9 mouse cellular contexts compared by ENCODE assay signal in genomic region chr5:144221305-144221704, GRCm38 (mm10). TPM values are rescaled to one million over a fixed set of nuclear protein-coding genes. Genes with fewer than 3 reads are reported as not detected.
DNase-seq lines count a peak whose midpoint lies in the region; ATAC-seq and TF ChIP-seq lines count a peak whose summit lies in the region.
"Had no signal": no experiment of that assay in that cellular context is flagged by ENCODE, and none has a peak within 500 bp of the region (broad histone marks: within the 10 kb centered on the region; RNA-seq: fewer than 3 reads in every experiment).

No protein-coding gene starts in this region.

- no peak for TF ChIP-seq POLR2A in small intestine, adult 2 months (IDR thresholded peaks at IDR 0.05; ENCODE audit: low read depth, low read length)

- no peaks in the 10 kb centered on the region for H3K9me3 ChIP-seq in kidney, postnatal 0 days (replicated peaks; ENCODE audit: low read length)

- no peak overlapping the region for H3K9ac ChIP-seq in kidney, postnatal 0 days (ENCODE audit: low read depth, low read length)

- no peak for DNase-seq in kidney, postnatal 0 days (ENCODE audit: low spot score)
- DNase-seq in kidney, postnatal 25 days: no peak
- no peak for DNase-seq in gastrocnemius, postnatal 10 days
- no peak for DNase-seq in gastrocnemius, postnatal 36 days
- no peak for DNase-seq in embryo, embryonic 9.5 days (ENCODE audit: extremely low spot score)

- no peak for TF ChIP-seq CTCF in kidney, postnatal 0 days (IDR thresholded peaks at IDR 0.05; ENCODE audit: low read depth)
- no peak for TF ChIP-seq CTCF in small intestine, adult 2 months (IDR thresholded peaks at IDR 0.05; ENCODE audit: extremely low read depth, insufficient read length, insufficient replicate concordance, low read depth, low read length)

- H3K27me3 ChIP-seq in kidney, postnatal 0 days (ENCODE audit: insufficient read depth, low read length): no peaks in the 10 kb centered on the region
- H3K27me3 ChIP-seq in small intestine, adult 2 months (ENCODE audit: control insufficient read depth, insufficient read depth, low read length): no peaks in the 10 kb centered on the region

- intact Hi-C loops in gastrocnemius, postnatal 36 days (cut with DNase I): loop anchor here (5.0 kb wide), 1 partner anchor 36 kb away; no protein-coding TSS in a partner anchor

- no peak for ATAC-seq in kidney, postnatal 0 days (replicated peaks; ENCODE audit: low FRiP score, low read depth)
- peak; percentile 70 for ATAC-seq in activated CD4-positive, CD25-positive, alpha-beta regulatory T cell, adult 4 months
- peak; percentile 54 to 66 for ATAC-seq in hematopoietic stem cell, adult 5-6 weeks (replicated peaks in 1 of 2; ENCODE audit: insufficient read depth in 1 of 2, low FRiP score in 2 of 2, low TSS enrichment in 1 of 2, low read depth in 1 of 2, poor library complexity in 2 of 2, severe bottlenecking in 2 of 2)

- H3K4me3 ChIP-seq in kidney, postnatal 0 days (replicated peaks; ENCODE audit: low read depth, low read length): no peak overlapping the region
- no peak overlapping the region for H3K4me3 ChIP-seq in small intestine, adult 2 months (ENCODE audit: low read depth, low read length)
- H3K4me3 ChIP-seq: erythroblast, embryonic 14.5 days had no signal

- H3K36me3 ChIP-seq in kidney, postnatal 0 days (ENCODE audit: insufficient read depth, low read length): no peaks in the 10 kb centered on the region
- peaks cover 5% of the 10 kb centered on the region for H3K36me3 ChIP-seq in small intestine, adult 2 months (ENCODE audit: control insufficient read depth, insufficient read depth, low read length)

- H3K4me1 ChIP-seq in kidney, postnatal 0 days (replicated peaks; ENCODE audit: insufficient read depth, low read length): peaks cover 15% of the 10 kb centered on the region
- H3K4me1 ChIP-seq in small intestine, adult 2 months (ENCODE audit: control insufficient read depth, insufficient read depth, insufficient read length, low read length): no peaks in the 10 kb centered on the region

- no peak overlapping the region for H3K27ac ChIP-seq in kidney, postnatal 0 days
- peak overlapping the region; percentile 36; the same call in 1 of the 2 replicates for H3K27ac ChIP-seq in small intestine, adult 2 months (ENCODE audit: insufficient read depth, low read depth, low read length)

- 52% methylated on average over 4 of the region's 4 CpGs for whole genome bisulfite sequencing in kidney, postnatal 0 days
- WGBS in small intestine, adult 2 months: 62% methylated on average over 4 of the region's 4 CpGs

- peak overlapping the region; percentile 89; the same call in 1 of the 2 replicates for H3K4me2 ChIP-seq in kidney, postnatal 0 days (ENCODE audit: low read length)

RNA-seq across cellular contexts. Expression of gene Tecpr1, which starts 2.1 kb away (rescaled TPM):
- polyA plus RNA-seq in kidney, postnatal 0 days (2015; fragmentation: Nextera tagmentation; extraction: Ambion mirVana): 15.3 and 17.4 TPM in 2 replicates
- 10 to 100 TPM; 68.3 to 97.8 TPM for polyA plus RNA-seq in activated CD4-positive, CD25-positive, alpha-beta regulatory T cell, adult 4 months (2017; shearing (Covaris generic))
- 13.3 and 23.4 TPM in 2 replicates for total RNA-seq in hematopoietic stem cell, adult 5-6 weeks (2017)
- 16.0 and 29.7 TPM in 2 replicates for polyA plus RNA-seq in small intestine, adult 2 months (2012; rRNA removed)
- total RNA-seq in gastrocnemius, postnatal 10 days (2021): 10 to 100 TPM; 17.8 to 21.3 TPM
- total RNA-seq in gastrocnemius, postnatal 36 days (2021): 10 to 100 TPM; 14.0 to 14.2 TPM

RNA-seq across cellular contexts. Expression of gene Bri3, which starts 22.9 kb away (rescaled TPM):
- 205 and 224 TPM in 2 replicates for polyA plus RNA-seq in kidney, postnatal 0 days (2015; fragmentation: Nextera tagmentation; extraction: Ambion mirVana)
- 1 to 10 TPM; 2.5 to 4.7 TPM for polyA plus RNA-seq in activated CD4-positive, CD25-positive, alpha-beta regulatory T cell, adult 4 months (2017; shearing (Covaris generic))
- 15.3 and 26.8 TPM in 2 replicates for total RNA-seq in hematopoietic stem cell, adult 5-6 weeks (2017)
- polyA plus RNA-seq in small intestine, adult 2 months (2012; rRNA removed): 60.1 and 154 TPM in 2 replicates
- total RNA-seq in gastrocnemius, postnatal 10 days (2021): 10 to 100 TPM; 44.2 to 48.4 TPM
- total RNA-seq in gastrocnemius, postnatal 36 days (2021): 10 to 100 TPM; 33.8 to 35.6 TPM

RNA-seq across cellular contexts. Expression of gene Bhlha15, which starts 31.2 kb away (rescaled TPM):
- 0.54 and 0.60 TPM in 2 replicates for polyA plus RNA-seq in kidney, postnatal 0 days (2015; fragmentation: Nextera tagmentation; extraction: Ambion mirVana)
- under 1 TPM in 1 of 2 experiments, not detected in 1; 0.09 TPM for polyA plus RNA-seq in activated CD4-positive, CD25-positive, alpha-beta regulatory T cell, adult 4 months (2017; shearing (Covaris generic))
- total RNA-seq in hematopoietic stem cell, adult 5-6 weeks (2017): 0.10 and 0.25 TPM in 2 replicates
- 10.9 and 21.3 TPM in 2 replicates for polyA plus RNA-seq in small intestine, adult 2 months (2012; rRNA removed)
- total RNA-seq in gastrocnemius, postnatal 10 days (2021): under 1 TPM in 1 of 2 experiments, not detected in 1; 0.32 TPM
- not detected for total RNA-seq in gastrocnemius, postnatal 36 days (2021)
- polyA plus RNA-seq: erythroblast, embryonic 14.5 days had no signal
